Mouse (Mus musculus): ENCODE measurements at regions not wholly inside any gene's neighbourhood (a gene's known extent, or its start where the extent isn't known, plus 50 kb on each side); places are given as distances from the start of the nearest gene placed in this dataset.
A peak's percentile ranks its signal among the peaks of the same experiment; 100 is the strongest.

DNA sequence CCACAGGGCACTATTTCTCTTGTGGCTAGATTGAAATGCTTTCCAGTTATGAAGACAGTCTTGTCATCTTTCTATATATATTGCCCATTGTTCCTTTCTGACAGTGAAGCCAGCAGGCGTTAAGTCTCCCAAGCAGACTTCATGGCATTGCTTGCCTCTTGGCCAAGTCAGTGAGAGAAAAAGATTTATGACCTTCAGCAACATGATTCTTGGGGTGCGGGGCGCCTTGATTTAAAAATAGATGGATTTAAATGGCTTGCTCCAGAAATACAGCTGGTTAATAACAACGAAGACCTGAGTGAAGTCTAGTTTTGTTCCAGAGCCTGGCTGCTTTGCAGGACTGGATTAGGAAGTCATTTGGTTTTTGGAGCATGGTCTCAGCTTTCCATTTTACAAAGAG, 475.2 kb upstream of the Gm26657 start:
- DNase-seq (ENCODE audit: low spot score in 2 of 2), result no peak

DNA sequence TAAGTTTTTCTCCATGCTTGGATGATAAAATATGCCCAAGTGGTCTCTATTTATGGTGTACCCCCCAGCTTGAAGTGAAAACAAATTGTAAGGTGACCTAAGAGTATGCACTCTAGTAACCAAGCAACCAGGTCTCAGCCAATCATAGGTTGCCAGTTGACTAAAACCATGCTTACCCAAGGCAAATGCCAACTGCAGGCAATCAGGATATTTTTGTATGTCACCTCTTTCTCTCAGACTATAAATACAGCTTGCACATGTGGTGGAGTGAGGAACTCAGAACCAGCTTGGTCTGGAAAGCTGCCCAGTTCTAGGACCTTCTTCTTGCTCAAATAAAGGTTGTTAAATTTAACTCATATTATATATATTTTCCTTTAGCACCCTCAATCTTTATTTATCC, 476.0 kb upstream of the Gm26657 start:
- DNase-seq (ENCODE audit: low spot score in 2 of 2), result peak in 1 of 2 experiments; percentile 10

DNA sequence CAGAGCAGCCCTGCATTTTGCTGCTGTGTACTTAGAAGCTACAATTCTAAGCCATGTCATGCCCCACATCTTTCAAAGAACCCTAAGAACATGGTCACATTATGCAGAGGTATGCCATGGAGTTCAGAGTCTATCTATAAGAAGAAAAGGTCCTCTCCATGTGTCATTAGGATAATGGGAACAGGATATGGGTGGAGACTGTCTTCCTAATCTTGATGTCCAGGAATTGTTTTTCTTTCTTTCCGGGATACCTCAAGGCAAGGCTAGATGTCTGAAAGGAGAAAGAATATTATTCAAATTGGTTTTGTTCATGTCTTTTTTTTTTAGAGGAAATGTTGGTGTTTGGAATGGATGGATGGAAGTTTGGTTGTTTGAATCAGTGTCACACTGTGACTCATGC, 477.3 kb upstream of the Gm26657 start:
- no peak for DNase-seq (ENCODE audit: low spot score in 2 of 2)

DNA sequence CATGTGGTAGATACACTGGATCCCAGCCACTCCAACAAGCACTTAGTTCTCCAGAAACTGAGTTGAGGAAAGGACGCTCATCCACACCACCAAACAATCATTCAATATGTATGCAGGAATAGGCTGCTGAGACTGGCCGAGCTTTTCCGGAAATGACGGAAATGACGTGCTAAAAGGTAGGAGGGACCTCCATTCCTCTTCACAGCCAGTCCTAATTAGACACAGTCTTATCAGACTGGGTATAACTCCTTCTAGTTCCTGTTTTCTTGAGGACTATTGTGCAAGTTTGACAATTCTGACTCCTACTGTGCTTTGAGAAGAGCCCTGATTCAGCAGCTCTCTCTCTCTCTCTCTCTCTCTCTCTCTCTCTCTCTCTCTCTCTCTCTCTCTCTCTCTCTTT, 477.9 kb upstream of the Gm26657 start:
- DNase-seq (ENCODE audit: low spot score in 2 of 2), result no peak

DNA sequence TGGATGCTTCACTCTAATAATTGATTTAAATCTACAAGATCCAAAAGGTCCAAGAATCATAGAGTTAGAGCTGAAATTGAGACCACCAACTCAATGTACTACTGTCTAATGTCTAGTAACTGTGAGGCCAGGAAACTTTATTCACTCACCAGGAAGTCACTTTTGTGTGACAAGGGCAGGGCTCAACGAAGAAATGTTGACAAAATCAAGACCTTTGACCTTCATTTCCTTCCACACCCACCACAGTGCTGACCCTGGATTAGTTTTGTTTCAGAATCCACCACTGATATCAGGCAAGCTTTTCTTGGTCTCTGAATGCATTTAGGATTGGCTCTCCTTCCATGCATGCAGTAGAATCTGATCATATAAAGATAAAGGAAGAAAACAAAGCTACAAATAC, 487.5 kb upstream of the Gm26657 start:
- DNase-seq (ENCODE audit: low spot score in 2 of 2), result no peak

DNA sequence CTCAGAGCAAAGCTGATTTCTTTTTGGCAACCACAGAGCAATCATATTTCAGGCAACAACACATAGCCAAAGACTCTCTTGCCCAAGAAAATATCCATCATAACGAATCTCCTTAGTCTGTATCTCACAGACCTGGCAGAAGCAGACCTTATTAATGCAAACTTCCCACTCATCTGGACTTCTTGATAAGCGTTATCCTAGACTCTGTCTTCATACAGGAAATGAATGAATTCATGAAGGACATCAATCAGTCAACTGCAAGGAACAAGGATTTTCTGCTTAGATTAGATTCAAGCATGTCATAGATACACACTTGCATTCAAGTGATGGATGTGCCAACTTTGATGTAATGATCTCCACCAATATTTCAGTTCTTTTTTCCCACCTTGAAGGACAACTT, 488.1 kb upstream of the Gm26657 start:
- DNase-seq (ENCODE audit: low spot score in 2 of 2), result no peak

DNA sequence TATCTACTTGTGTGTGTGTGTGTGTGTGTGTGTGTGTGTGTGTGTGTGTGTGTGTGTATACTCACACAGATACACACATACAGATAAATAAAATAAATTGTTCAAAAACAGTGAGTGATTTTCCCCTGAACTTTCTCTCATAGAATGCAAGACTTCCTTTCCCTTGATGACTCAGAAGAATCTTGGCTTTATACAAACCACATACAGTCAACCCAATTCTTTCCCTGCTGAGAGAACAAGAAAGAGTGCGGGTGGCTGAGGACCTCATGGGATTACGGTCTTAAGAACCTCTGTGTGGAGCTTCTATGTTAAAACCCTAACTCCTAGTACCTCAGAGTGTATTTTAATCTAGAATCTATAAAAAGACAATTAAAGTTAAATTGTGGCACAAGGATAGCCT, 489.3 kb upstream of the Gm26657 start:
- DNase-seq (ENCODE audit: low spot score in 2 of 2), result no peak

DNA sequence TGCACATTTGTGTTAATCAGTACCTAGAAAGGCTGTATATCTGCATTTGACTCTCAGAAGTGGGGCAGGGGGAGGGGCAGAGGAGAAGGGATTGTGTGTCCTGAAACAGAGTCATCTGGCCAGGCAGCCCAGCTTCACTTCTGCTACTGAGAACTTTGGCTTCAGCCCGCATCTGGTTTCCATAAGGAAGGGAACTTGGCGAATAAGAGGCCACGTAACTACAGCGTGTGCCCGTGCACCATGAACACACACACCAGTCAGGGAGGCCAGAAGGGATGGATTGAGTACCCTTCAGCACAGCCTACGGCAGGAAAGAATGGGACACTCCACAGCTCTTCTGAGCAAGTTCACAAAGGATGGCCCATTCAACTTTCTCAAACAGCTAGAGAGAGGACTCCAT, 496.0 kb upstream of the Gm26657 start:
- DNase-seq (ENCODE audit: low spot score in 2 of 2), result no peak

DNA sequence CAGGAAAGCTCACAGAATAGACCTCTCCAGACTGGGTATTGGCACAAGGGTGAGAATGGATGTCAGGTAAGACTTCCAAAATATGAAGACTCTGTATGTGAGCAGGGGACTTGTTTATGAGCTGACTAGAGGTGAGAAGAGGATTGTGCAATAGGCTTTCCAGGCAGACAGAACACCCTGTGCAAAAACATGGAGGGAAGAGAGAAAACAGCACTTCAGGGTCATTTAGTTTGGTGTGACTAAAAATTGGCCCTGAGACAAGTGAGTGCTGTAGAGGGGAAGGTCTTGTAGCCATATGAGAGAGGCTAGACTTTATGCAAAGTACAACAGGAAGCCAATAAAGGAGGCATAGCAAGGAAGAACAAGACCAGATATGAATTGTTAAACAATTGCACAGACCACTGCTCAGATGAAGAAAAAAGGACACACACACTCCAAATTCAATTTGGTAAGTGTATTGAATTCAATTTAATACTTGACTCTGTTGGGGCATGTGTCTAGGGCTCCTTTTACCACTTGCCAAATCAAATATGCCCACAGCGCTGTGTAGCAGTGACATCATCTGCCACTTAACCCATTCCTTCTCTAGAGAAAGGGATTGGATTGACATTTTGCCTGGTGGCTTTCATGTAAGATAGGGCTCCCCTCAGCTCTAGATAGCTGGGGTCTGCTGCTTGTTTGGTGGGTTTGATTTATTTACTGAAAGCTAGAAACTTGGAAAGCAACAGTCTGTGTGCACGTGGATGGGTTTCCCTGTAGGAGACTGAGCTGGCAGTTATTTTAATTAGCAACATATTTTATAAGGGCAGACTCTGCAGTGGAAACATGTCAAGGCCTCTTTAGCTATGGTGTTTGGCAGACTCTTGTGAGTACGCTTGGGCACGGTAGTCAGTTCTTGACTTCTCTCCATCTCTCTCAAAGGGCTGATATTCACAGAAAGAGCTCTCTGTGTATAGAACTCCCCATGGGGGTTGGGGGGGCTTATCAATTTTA, 501.1 kb upstream of the Gm26657 start:
- DNase-seq (ENCODE audit: low spot score in 2 of 2), result no peak

DNA sequence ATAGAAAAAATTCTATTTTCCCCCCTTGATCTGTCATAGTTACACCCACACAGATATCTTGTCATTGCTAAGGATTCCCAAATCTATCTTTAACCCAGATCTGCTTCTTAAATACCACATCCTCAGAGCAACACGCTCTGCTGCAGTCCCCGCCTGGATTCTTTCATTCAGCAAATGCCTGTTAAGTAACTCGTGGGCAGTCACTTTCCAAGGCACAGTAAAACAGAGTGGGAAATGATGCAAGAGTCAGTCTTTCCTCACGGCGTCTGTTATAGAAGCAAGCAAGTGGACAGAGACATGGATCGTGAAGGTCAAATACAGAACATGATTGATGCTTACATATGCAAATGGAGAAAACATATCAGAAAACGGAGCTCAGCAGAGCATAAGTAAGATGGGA, 508.5 kb upstream of the Gm26657 start:
- peak in 1 of 2 experiments; percentile 20 for DNase-seq (ENCODE audit: low spot score in 2 of 2)

DNA sequence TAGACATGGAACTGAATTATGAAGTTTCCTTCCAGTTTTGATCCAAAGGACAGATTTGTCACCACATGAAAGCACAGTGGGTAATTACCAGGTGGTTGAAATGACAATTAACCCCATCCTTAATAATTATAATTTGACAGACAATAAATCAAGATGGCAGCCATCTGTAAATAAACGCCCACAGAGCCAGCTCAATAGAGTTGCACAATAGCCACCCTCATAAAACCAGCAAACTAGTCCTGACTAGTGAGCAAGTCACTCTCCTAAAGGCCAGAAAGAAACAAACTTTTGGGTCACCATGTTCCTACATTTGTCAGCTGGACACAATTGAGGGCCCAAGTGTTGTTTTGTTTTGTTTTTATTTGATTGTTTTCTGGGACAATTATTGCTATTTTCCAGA, 509.4 kb upstream of the Gm26657 start:
- DNase-seq (ENCODE audit: low spot score in 2 of 2), result no peak

DNA sequence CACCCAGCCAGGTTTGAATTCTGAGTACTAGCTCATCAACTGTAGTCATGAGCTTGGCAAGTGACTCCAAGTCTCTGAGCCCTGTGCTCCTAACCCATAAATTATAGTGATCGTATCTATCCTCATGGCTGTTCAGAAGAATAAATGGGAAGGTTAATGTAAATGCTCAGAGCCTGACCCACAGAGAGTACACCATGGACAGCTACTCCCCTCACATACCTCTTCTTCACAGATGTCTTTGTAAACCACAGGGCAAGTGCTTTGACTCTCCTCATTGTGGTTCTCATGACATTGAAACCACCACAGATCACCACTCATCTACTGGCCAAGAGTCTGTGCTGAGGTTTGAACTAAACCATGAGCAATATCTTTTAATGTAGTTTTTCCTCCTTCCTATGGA, 513.4 kb upstream of the Gm26657 start:
- no peak for DNase-seq (ENCODE audit: low spot score in 2 of 2)

DNA sequence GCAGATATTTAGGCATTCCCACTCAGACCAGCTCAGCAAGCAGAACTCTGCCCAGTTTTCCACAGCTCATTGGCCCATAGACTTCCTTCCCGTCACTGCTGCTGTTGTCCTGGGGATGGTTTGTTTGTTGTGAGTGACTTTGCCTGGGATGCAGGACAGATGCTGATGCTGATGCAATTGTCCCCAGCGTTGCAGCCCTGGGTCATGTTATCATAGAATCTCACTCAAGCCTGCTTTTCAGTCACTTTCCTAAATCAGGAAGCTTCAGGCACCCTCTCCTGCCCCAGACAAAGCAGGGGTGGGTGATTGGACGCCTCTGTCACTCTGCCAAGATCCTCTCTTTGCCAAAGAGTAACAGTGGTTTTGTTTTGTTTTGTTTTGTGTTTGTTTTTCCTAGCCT, 515.3 kb upstream of the Gm26657 start:
- no peak for DNase-seq (ENCODE audit: low spot score in 2 of 2)

DNA sequence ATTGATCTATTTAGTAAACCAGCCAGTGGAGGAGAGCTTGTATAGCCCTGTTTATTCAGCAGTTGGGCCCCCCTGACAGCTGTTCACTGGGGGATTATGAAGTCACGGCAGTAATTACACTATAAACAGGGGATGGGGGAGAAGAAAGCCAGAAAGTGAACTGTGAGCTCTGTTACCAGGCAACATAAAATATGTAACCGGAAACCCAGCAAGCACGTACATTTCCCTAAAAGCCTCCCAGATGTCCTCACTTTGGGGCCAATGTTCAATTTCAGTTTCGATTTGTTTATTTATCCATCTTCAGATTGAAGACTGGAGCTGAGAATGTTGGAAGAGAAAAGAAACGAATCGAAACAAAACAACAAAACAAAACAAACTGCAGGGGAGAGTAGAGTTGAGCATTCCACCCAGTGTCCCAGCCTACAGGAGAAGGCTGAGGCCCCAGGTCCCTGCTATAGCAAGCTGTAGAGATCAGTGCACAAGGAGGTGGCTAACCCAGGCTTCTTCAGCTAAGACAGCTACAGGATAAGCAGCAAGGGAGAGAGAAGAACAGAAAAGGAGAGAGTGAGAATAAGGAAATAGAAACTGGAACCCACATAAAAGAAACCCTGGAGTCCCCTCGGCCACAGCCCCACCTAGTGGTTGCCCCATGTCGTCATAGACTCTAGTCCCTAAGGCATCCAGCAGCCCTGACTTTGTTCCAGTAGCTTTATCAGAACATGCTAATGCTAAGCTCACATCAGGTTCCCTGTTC, 517.7 kb upstream of the Gm26657 start:
- peak; percentile 6 to 7 for DNase-seq (ENCODE audit: low spot score in 2 of 2)

DNA sequence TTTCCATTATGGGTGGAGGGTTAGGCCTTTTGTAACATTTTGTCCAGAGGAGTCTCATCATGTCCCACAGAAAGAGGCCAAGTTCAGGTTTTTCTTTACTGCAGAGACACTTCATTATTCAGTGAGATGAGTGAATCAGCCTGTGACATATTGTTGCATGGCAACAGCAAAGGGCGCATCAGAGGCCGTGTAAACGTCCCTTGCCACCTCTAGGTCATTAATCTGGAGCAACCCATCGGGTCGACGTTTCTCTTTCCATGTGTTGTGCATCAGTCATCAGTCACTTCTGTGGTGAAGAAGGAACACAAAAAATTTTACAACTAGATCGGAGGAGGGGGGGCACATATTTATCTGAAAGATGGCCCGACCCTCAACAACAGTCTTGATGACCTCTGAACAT, 519.3 kb upstream of the Gm26657 start:
- no peak for DNase-seq (ENCODE audit: low spot score in 2 of 2)

DNA sequence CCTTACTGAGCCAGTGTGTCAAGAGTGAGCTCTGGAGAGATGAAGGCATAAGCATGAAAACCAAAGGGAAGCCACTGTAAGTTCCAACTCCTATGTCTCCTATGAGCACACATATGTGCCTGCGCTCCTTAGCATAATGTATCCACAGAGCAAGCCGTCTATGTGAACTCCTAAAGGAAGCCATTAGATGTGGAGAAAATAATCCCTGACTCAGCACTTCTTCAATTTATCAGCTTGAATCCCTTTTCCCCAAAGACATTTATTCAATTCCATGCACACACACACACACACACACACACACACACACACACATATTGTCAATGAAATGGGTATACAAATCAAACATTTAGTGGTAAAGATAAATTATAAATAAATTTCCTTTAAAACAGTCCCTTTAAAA, 530.4 kb upstream of the Gm26657 start:
- no peak for DNase-seq (ENCODE audit: low spot score in 2 of 2)

DNA sequence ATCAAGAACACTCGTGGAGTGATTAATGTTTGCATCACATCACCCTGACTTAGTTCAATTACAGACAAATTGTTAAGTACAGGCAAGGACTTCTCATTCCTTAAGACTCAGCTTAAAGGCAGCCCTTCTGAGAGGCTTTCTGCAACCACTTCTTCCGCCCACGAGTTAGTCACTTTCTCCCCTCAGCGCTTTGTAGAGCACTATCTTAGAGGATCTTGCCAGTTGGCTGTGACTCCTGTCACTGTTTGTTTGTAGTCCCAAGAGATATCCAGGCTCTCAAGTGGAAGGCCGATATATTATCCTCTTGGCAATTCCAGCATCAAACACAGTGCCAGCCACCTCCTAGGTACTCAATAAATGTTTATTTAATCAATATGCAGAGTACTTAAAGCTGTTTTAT, 532.1 kb upstream of the Gm26657 start:
- DNase-seq (ENCODE audit: low spot score in 2 of 2), result no peak

DNA sequence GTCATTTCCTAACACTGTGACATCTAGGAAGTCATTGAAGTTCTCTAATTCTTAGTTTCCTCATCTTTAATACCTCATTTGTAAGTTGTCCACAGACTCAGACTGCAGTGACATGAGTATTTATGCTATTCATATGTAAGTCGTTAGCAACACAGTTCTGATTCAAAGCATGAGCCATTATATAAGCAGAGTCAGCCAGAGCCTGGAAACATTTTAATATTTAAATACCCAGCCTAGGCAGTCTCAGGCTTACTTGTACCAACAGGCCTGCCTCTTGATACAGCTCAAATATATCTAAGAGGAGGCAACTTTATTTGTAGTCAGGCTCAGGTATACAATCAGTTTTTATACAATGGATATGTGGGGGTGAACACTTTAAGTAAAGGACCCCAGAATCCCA, 534.8 kb upstream of the Gm26657 start:
- DNase-seq (ENCODE audit: low spot score in 2 of 2), result no peak

DNA sequence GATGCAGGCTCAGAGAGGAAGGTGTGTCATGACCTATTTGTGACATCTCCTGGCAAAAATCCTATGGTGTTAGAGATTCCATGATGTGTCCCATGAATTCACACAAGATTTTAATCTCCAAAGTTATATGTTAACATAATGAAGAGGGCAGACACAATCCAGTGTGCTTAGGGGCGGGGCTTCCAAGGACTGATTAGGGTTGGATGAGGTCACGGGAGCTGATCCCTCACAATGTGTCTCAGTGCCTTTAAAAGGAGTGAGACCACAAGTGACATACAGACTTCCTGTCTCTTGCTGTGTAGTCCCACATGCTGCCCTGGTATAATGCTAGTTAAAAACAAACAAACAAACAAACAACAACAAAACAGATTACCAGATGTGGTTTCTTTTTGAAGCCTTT, 546.5 kb upstream of the Gm26657 start:
- no peak for DNase-seq (ENCODE audit: low spot score in 2 of 2)

DNA sequence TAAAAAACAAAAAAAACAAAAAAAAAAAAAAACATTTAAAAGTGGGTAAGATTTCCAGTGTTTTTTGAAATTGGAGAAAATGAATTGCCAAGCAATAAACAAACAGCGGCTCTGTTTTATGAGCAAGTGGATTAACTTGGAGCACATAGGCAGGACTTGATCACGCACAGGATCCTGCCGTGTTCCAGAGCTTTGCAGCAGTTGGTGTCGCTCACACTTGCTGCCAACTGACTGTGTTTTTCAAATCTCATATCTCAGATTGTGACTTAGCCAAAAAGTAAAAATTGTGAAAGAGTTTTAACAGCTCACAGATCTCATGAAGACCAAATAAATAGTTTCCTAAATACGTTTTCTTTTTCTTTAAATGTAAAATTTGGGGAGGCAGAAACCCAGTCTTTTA, 547.4 kb upstream of the Gm26657 start:
- DNase-seq (ENCODE audit: low spot score in 2 of 2), result no peak

DNA sequence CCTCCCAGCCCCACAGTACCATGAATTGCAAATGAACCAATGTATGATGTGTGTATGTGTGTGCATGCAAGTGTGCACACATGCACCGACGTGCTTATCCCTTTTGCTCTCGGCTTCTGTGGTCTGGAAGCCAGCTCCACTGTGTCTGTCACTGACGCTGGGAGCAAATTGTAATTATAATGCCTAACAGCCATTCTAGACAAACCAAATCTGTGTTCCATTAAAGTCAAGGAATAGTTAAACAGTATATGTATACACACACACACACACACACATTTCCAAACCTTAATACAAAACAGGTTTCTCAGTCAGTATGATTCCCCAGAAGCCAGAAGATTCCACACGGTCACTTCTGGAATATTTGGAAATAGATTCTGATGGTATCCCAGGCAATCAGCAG, 560.3 kb upstream of the Gm26657 start:
- no peak for DNase-seq (ENCODE audit: low spot score in 2 of 2)

DNA sequence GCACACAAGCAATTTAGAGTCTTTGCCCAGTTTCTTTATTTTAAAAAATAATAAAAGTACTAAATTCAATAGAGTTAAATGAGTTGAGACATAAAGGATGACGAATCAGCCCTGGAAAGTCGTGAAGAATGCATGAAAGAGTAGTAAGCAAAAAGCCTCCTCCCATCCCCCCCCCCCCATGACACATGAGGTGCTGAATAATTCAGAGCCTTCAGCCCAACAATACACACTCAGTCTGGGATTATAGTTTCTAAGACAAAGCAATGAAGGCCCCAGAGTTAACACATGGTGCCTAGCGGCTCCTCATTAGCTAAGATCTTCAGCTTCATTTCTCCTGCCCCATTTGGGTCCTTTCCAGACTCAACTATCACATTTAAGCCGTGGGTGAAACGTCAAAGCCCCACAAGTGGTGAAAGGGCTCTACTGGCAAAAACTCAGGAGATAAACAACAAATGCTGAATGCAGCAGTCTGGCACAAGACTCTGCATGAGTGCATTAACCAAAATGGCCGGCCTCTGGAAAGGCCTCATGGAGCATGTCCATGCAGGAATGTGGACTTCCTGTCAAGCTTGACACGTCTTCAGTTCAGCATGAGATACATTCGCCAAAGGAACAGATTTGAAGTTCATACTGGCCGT, 560.9 kb upstream of the Gm26657 start:
- DNase-seq (ENCODE audit: low spot score in 2 of 2), result no peak

DNA sequence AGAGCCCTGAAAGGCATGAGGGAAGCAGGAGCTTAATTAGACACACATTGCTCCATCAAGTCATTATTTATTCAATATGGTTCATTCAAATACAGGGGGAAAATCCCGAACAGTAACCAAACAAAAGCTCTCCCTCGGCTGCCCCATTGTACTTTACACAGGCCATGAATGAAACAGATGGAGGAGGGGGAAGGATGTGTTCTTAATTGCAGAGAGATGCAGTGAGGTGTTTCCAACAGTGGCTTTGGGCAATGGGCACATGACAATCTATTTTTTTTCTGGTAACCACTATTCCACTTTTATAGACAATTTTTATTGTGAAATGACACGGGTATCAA, 578.6 kb upstream of the Gm26657 start:
- no peak for DNase-seq (ENCODE audit: low spot score in 2 of 2)
